Mouse (Mus musculus): Measurements from ENCODE around the gene Lyg1. TPM values are rescaled to one million over a fixed set of nuclear protein-coding genes. Genes with fewer than 3 reads are reported as not detected.

The Lyg1 gene
- polyA plus RNA-seq, 1 experiment: not detected

DNA sequence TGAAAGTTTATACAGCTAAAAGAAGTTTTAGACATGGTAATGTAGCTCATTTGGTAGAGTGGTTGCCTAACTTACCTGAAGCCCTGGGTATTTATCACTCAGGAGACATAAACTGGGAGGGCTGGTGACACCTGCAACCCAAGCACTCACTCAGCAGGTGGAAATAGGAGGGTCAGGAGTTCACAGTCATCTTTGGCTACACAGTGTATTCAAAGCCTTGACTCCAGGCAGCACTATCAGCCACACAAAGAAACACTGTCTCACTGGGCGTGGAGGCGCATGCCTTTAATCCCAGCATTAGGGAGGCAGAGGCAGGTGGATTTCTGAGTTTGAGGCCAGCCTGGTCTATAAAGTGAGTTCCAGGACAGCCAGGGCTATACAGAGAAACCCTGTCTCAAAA is 44.8 kb downstream of the Lyg1 start:
- TF ChIP-seq CTCF (IDR thresholded peaks at IDR 0.05; ENCODE audit: low read depth, low read length) (no peak), POLR2A (IDR thresholded peaks at IDR 0.05; ENCODE audit: borderline replicate concordance, low read depth, low read length) (no peak)
- H3K4me1 ChIP-seq (ENCODE audit: control insufficient read depth, insufficient read depth, low read length): no peaks in the 10 kb centered on the region
- no peak overlapping the region for H3K27ac ChIP-seq (ENCODE audit: insufficient read depth, low read depth, low read length)
- H3K4me3 ChIP-seq (ENCODE audit: insufficient read depth, low read length): no peak overlapping the region

DNA sequence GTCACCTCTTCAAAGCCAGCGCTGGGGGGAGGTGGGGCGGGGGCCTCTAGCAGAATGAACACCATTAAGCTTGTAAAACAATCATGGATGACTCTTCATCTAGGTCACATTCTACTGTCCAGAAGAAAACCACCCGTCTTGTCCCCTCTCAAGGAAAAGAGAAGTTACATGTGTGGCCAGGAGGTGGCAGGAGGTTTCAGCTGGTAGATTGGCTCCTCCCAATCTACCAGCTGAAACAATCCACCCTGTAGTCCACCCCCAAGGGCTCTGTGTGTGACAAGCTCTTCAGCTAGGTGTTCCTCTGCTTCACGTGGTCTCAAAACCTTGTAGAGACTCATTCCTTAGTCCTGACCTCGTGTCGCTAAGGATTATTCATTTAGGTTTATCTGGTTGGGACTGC is 54.4 kb downstream of the Lyg1 start:
- Histone ChIP-seq H3K4me1 (ENCODE audit: control insufficient read depth, insufficient read depth, low read length) (peaks cover 21% of the 10 kb centered on the region), H3K4me3 (ENCODE audit: insufficient read depth, low read length) (no peak overlapping the region), H3K27ac (ENCODE audit: insufficient read depth, low read depth, low read length) (no peak overlapping the region)
- TF ChIP-seq CTCF (IDR thresholded peaks at IDR 0.05; ENCODE audit: low read depth, low read length): peak; percentile 32; the same call in 1 of the 2 replicates
- no peak for TF ChIP-seq POLR2A (IDR thresholded peaks at IDR 0.05; ENCODE audit: borderline replicate concordance, low read depth, low read length)

DNA sequence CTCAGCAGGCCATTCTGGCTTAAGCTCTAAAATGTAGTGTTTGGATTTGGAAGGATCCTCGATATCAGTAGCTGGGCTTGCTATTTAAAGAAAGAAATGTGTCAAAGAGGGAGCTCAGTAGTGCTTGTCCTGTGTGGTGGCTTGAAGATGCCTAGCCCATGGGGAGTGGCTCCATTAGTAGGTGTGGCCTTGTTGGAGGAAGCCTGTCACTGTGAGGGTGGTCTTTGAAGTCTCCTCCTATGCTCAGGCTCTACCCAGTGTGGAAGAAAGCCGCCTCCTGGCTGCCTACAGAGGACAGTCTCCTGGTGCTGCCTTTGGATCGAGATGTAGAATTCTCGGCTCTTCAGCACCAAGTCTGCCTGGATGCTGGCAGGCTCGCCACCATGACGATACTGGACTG is 57.3 kb downstream of the Lyg1 start:
- peaks cover 15% of the 10 kb centered on the region for H3K4me1 ChIP-seq (ENCODE audit: control insufficient read depth, insufficient read depth, low read length)
- H3K27ac ChIP-seq (ENCODE audit: insufficient read depth, low read depth, low read length): no peak overlapping the region
- TF ChIP-seq POLR2A (IDR thresholded peaks at IDR 0.05; ENCODE audit: borderline replicate concordance, low read depth, low read length): no peak
- no peak overlapping the region for H3K4me3 ChIP-seq (ENCODE audit: insufficient read depth, low read length)

DNA sequence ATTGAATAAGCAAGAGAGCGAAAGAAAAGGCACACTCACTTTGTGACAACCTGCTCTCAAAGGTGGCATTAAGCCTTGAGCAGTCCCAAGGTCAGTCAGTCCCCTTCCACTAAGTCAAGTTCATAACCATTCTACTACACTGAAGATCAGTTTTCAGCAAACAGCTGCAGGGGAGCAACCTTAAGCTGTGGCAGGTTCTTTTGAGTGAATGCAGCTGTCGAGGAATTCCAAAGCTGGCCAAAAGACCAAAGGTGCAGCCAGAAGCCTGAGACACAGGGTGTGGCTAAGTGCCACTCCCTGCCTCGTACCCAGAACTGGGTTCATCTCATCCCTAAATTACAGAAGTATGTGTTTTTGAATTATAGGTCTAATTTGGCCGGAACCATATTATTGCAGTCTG is 57.7 kb downstream of the Lyg1 start:
- TF ChIP-seq CTCF (IDR thresholded peaks at IDR 0.05; ENCODE audit: low read depth, low read length) (no peak), POLR2A (IDR thresholded peaks at IDR 0.05; ENCODE audit: borderline replicate concordance, low read depth, low read length) (no peak)
- Histone ChIP-seq H3K4me3 (ENCODE audit: insufficient read depth, low read length) (no peak overlapping the region), H3K27ac (ENCODE audit: insufficient read depth, low read depth, low read length) (no peak overlapping the region), H3K4me1 (ENCODE audit: control insufficient read depth, insufficient read depth, low read length) (peaks cover 11% of the 10 kb centered on the region)

Other genes with a start within 250 kb of the Lyg1 start
- gene 2010300C02Rik, start 237.7 kb downstream of the Lyg1 start, polyA plus RNA-seq (2012; ENCODE audit: insufficient read depth, insufficient read length, missing spikeins): 0.20 TPM in 1 of 2 replicates, not detected in the other
- gene Tsga10, start 91.3 kb downstream of the Lyg1 start, polyA plus RNA-seq (2012; ENCODE audit: insufficient read depth, insufficient read length, missing spikeins): 11.6 and 14.6 TPM in 2 replicates
- gene Lipt1, start 86.0 kb downstream of the Lyg1 start, polyA plus RNA-seq (2012; ENCODE audit: insufficient read depth, insufficient read length, missing spikeins): 0.55 and 2.0 TPM in 2 replicates
- gene Mitd1, start 67.3 kb downstream of the Lyg1 start, polyA plus RNA-seq (2012; ENCODE audit: insufficient read depth, insufficient read length, missing spikeins): 29.7 and 33.5 TPM in 2 replicates
- gene Mrpl30, start 67.3 kb downstream of the Lyg1 start, polyA plus RNA-seq (2012; ENCODE audit: insufficient read depth, insufficient read length, missing spikeins): 109 and 123 TPM in 2 replicates
- gene Lyg2, start 41.3 kb downstream of the Lyg1 start, polyA plus RNA-seq (2012; ENCODE audit: insufficient read depth, insufficient read length, missing spikeins): not detected in 2 replicates
- gene Txndc9, start 40.1 kb upstream of the Lyg1 start, polyA plus RNA-seq (2012; ENCODE audit: insufficient read depth, insufficient read length, missing spikeins): 81.8 and 82.9 TPM in 2 replicates
- gene Eif5b, start 40.3 kb upstream of the Lyg1 start, polyA plus RNA-seq (2012; ENCODE audit: insufficient read depth, insufficient read length, missing spikeins): 54.2 and 58.2 TPM in 2 replicates
- 12.0 and 13.4 TPM in 2 replicates for gene Rev1, start 172.0 kb upstream of the Lyg1 start, polyA plus RNA-seq (2012; ENCODE audit: insufficient read depth, insufficient read length, missing spikeins)

All from bone marrow macrophage, adult 2 months (primary cell).